Comparison of ENCODE assay signal across 8 mouse cellular contexts in genomic region chr1:59670641-59671168, GRCm38 (mm10). TPM values are rescaled to one million over a fixed set of nuclear protein-coding genes. Genes with fewer than 3 reads are reported as not detected.
DNase-seq lines count a peak whose midpoint lies in the region; ATAC-seq lines count a peak whose summit lies in the region.

Gene Sumo1 (minus strand): TSS chr1:59670834.

- intact Hi-C loops in left cerebral cortex, postnatal 14 days (cut with DNase I): no loop called here

- ATAC-seq in intestine, embryonic 14.5 days (replicated peaks; ENCODE audit: low FRiP score, low TSS enrichment, low read depth): peak; percentile 93

- H3K9ac ChIP-seq in intestine, embryonic 14.5 days (ENCODE audit: low read length): peak within 1 kb of the TSS; percentile 97

- no peaks in the 10 kb centered on the region for H3K27me3 ChIP-seq in intestine, embryonic 14.5 days (replicated peaks; ENCODE audit: control insufficient read depth, insufficient read depth, low read length)

- 0 out of 2 replicates have a peak, but pooled peaks cover 9% of the 10 kb centered on the region for H3K36me3 ChIP-seq in intestine, embryonic 14.5 days (ENCODE audit: control insufficient read depth, insufficient read depth, low read length)

- H3K27ac ChIP-seq in intestine, embryonic 14.5 days (ENCODE audit: low read depth): peak within 1 kb of the TSS; percentile 96

- DNase-seq in adrenal gland, adult 18-20 months (ENCODE audit: low spot score in 2 of 2): peak; percentile 80 to 83
- DNase-seq in embryo, embryonic 11 days: peak; percentile 97
- DNase-seq in gastrocnemius, postnatal 25 days: peak; percentile 81
- peak; percentile 92 for DNase-seq in intestine, embryonic 14.5 days (ENCODE audit: low spot score)
- DNase-seq in left cerebral cortex, postnatal 14 days (ENCODE audit: low spot score in 2 of 2): peak; percentile 84 to 91
- peak; percentile 93 for DNase-seq in mesoderm, embryonic 11.5 days (ENCODE audit: low read depth, low spot score)
- peak; percentile 84 to 89 for DNase-seq in right cerebral cortex, postnatal 36 days (ENCODE audit: low spot score in 2 of 2)
- DNase-seq in yolk sac, embryonic 10.5 days (ENCODE audit: low spot score): peak; percentile 91

- WGBS in intestine, embryonic 14.5 days: under 1% methylated on average over 36 of the region's 36 CpGs

- peaks cover 15% of the 10 kb centered on the region; the same call in 1 of the 2 replicates for H3K4me1 ChIP-seq in intestine, embryonic 14.5 days (replicated peaks; ENCODE audit: control insufficient read depth, insufficient read depth, low read length)

- no peaks in the 10 kb centered on the region for H3K9me3 ChIP-seq in intestine, embryonic 14.5 days (ENCODE audit: control insufficient read depth, low read length)

- H3K4me3 ChIP-seq in intestine, embryonic 14.5 days (ENCODE audit: low read depth, low read length): peak within 1 kb of the TSS; percentile 92

- peak within 1 kb of the TSS; percentile 94 for H3K4me2 ChIP-seq in intestine, embryonic 14.5 days (ENCODE audit: low read length)

RNA-seq across cellular contexts. Expression of gene Sumo1, which starts in this region (rescaled TPM):
- total RNA-seq in adrenal gland, adult 18-20 months (2021): 100 to 1,000 TPM; 114 to 143 TPM
- total RNA-seq in gastrocnemius, postnatal 25 days (2021): 10 to 100 TPM; 48.0 to 49.4 TPM
- 371 and 397 TPM in 2 replicates for polyA plus RNA-seq in intestine, embryonic 14.5 days (2014; fragmentation: Nextera tagmentation; extraction: Ambion mirVana)
- 100 to 1,000 TPM; 103 to 110 TPM for total RNA-seq in left cerebral cortex, postnatal 14 days (2021)

Comparison
In these comparisons a context has a peak if more than half of its experiments do, and no peak if none do; other contexts are left out.
1. Peak in every context shown above with its lines: DNase-seq, ATAC-seq, H3K4me3 ChIP-seq and H3K27ac ChIP-seq.